Mouse (Mus musculus) small intestine, adult 2 months (tissue): ENCODE measurements around the gene Gm28635.

ENCODE experiments used
- CTCF ChIP-seq: fragments of 200-500 bp; IDR thresholded peaks from 2 replicates; pipeline ENCODE4 v1.5.1; 2012; ENCODE audit warnings: low read depth, mild to moderate bottlenecking, control low read depth, inconsistent platforms, low read length, moderate library complexity, mixed read lengths; ENCODE audit not compliant: insufficient replicate concordance, insufficient read length; ENCODE audit errors: extremely low read depth
- POLR2A ChIP-seq: fragments of 200-500 bp; IDR thresholded peaks from 2 replicates; pipeline ENCODE4 v1.6.1; 2012; ENCODE audit warnings: low read depth, mild to moderate bottlenecking, control low read depth, inconsistent platforms, low read length, moderate library complexity

DNA sequence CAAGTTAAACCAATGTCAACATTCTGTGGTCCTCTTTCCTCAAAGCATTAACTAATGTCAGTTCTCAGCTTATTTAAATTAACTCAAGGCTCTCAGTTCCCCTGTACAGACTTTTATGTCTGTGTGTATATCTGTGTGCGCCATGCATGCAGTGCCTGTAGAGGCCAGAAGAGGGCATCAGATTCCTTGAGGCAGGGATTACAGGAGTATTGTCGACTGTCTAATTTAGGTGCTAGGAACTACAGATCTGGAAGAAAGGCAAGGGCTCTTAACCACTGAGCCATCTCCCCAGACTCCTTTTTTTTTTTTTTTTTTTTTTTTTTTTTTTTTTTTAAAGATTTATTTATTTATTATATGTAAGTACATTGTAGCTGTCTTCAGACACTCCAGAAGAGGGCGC, 96.6 kb downstream of the Gm28635 start:
- TF ChIP-seq POLR2A (no peak), CTCF (peak; percentile 26; the same call in 1 of the 2 replicates)
